Mouse (Mus musculus): ENCODE measurements around the gene Trmt11.
"Not testable (repeated sequence)": the region's sequence is repeated elsewhere in the genome, so short reads cannot be mapped to it uniquely, and the experiment has no call there.

DNA sequence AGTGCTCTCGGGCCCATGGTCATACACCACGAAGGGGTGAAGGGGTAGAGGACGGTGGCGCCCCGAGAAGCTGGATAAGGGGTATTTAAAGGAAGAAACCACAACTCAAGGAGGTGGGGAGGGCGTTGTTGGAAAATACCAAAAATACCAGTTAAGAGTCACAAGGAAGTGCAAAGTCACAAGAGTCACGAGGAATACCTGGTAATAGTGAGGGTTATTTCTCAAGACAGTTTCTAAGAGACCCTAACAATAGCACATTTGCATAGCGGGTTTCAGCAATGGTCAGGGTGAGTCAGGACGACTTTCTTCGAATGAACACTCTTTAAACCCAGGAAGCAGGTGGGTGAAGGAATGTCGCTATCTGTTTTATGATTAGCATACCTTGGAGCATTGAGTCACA, 27.9 kb upstream of the Trmt11 start:
- not testable (repeated sequence) for TF ChIP-seq POLR2A (IDR thresholded peaks at IDR 0.05; ENCODE audit: borderline replicate concordance, extremely low read depth, insufficient read depth, insufficient read length, poor library complexity, severe bottlenecking); CTCF (IDR thresholded peaks at IDR 0.05; ENCODE audit: borderline replicate concordance, extremely low read depth, insufficient read depth, insufficient read length)

All from brain, embryonic 14.5 days (tissue).